Mouse (Mus musculus) gastrocnemius, postnatal 14 days (tissue): ENCODE data around the gene Ccdc13. TPM values are rescaled to one million over a fixed set of nuclear protein-coding genes. Genes with fewer than 3 reads are reported as not detected.
A peak's percentile ranks its signal among the peaks of the same experiment; 100 is the strongest.

Source experiments
- DNase-seq: peaks from one replicate; pipeline ENCODE4 v3.0.0; 2021; ENCODE audit warnings: mixed read lengths
- intact Hi-C: fragments of 180-260 bp; cut with DNase I; formaldehyde crosslinking; loops from one replicate; pipeline ENCODE4 v1.15.1; 2025; ENCODE audit warnings: low total_unique reads
- total RNA-seq, 2 experiments: library from RNA; stranded (reverse); gene quantifications; 2 replicates each; pipeline ENCODE4 v1.2.3; 2021

Ccdc13 gene
- total RNA-seq, 2 experiments from 2014 or later: 0.22 to 0.35 TPM

DNA sequence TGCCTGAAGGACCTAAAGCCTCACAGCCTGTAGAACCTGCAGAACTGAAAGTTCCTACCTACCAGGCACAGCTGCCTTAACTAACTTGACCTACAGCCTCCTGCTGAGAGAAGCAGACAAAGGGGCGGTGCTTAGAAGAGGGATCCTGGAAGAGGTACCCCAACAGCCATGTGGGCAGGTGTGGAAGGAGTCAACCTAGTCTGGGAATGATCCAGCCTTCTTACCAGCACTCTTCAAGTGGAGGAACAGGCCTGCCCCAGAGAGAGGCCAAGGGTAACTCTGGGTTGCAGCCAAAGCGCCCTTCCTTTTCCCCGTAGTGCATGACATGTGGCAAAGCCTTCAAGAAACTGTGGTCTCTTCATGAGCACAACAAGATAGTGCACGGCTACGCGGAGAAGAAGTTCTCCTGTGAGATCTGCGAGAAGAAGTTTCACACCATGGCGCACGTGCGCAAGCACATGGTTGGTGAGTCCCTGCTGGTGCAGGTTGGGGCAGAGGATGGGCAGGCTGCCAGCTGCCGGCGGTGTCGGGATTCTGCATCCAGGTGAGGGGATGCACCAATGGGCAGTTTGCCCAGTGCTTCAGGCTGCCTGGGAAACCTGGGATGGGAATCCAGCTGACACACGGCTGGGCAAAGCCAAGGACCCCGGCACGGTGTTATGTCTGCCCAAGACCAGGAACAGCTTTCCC lies 74.0 kb downstream of the Ccdc13 start:
- no peak for DNase-seq
- intact Hi-C loops: no loop called here

DNA sequence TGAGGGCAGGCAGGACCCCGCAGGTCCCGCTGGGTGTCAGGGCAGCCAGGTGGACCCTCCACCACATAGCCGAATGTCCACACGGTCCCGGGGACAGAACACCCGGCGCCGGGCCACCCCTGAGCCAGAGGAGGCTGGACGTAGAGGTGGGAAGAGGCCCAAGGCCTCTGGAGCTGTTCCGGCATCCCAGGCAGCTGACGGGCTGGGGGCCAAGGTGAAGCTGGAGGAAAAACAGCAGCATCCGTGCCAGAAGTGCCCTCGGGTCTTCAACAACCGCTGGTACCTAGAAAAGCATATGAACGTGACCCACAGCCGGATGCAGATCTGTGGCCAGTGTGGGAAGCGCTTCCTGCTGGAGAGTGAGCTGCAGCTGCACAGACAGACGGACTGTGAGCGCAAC lies 75.5 kb downstream of the Ccdc13 start:
- peak; percentile 71 for DNase-seq

DNA sequence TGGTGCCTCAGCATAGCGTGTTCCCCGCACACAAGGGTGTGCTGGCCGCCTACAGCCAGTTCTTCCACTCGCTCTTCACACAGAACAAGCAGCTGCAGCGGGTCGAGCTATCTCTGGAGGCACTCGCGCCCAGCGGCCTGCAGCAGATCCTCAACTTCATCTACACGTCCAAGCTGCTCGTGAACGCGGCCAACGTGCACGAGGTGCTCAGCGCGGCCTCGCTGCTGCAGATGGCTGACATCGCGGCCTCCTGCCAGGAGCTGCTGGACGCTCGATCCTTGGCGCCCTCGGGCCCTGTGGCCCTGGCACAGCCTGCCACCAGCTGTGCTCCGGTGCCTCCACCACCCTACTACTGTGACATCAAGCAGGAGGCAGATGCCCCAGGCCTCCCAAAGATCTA lies 76.5 kb downstream of the Ccdc13 start:
- DNase-seq: peak; percentile 69
- intact Hi-C loops: no loop called here

More for the DNA sequence above, 75.5 kb downstream of the Ccdc13 start:
- intact Hi-C loops: no loop called here

DNA sequence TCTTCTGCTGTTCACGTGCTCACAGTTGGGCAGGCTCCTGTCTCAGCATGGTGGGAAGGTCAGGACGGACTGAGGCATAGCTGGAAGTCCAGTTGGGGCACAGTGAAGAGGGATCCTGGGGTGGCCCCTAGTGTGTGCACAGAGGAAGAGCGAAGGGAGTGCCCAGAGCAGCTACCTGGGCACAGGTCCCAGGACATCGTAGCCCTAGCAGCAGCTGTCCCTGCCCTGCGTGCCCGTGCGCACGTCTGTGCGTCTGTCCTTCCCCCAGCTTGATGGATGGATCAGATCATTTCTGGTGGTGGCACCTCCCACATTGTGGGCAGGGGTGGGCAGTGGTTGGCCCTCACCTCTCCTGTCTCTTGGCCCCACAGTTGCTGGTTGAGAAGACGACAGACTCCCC lies 77.0 kb downstream of the Ccdc13 start:
- intact Hi-C loops: no loop called here
- no peak for DNase-seq

DNA sequence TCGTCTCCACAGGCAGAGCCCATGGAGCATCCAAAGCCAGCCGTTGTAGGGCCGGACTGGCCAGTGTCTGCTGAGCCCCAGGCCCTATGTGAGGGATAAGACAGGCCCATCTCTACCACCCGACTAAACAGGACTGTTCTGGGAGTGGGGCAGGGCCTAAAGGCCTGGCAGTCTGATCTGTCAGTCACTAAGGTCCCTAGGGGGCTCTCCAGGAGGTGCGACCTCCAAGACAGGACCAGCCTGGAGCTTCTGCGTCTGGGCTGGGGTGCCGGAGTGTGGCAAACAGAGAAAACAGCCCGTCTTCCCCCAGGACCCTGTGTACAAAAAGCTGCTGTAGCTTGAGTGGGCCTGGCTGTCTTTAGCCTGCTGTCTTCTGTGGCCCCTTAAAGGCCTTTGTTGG lies 77.5 kb downstream of the Ccdc13 start:
- no peak for DNase-seq
- intact Hi-C loops: no loop called here

DNA sequence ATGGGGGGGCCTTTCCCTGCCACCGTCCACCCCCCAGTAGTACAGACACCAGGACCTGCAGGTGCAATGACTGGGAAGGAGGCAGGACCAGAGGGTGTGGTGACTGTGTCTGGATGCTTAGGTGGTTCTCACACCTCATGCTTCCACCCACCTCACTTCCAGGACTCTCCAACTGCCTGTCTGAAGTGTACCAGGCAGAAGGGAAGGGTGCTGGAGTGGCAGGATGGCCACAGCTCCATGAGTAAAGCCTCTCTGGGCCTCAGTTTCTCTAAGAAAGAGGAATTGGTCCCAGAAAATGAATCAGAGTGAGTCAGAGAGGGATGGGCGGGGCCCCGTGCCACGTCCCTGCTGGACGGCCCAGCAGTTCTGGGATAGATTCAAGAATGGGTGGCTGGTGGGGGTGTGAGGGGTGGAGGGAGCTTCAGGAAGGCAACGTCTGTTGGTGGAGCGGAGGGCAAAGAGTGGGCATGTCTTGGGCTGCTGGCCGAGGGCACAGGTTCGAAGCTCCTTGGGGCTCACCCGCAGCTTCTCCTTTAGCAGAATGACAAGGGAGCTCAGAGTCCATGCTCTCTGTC lies 78.1 kb downstream of the Ccdc13 start:
- intact Hi-C loops: no loop called here
- no peak for DNase-seq

DNA sequence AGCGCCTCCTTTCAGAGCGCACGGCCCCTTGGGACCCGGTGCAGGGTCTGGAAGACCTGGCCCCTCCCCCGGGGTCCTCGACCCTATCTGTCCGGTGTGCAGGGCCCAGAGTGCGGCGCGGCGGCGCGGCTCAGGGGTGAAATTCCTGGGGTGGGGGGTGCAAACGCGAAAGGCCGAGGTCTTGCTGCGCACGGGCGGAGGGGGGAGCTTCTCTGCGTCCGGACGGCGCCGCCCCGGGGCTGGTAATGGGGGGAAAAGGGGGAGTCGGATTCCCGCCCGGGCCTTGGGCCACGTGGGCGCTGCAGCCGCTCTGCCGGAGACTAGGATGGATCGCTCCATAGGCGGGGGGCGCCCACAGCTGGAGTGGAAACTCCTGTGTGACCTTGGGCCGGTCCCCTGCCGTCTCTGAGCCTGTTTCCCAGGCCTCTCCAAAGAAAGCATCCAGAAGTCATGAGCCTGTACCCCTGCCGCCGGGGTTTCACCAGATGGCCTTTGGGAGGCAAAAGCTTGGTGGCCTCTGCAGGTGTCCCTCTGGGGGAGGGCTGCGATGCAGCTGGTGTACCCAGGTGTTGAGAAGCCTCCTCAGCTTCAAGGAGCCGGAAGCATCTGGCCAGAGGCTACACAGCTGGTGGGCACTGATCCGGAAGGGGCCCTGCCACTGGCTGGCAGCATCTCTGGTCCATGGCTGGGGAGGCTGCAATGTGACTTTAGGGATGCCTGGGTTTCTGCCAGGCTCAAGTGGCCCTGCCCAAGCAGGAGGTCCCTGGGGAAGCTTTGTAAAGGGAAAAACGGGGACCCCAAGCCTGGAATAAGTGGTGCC lies 78.8 kb downstream of the Ccdc13 start:
- intact Hi-C loops: no loop called here

DNA sequence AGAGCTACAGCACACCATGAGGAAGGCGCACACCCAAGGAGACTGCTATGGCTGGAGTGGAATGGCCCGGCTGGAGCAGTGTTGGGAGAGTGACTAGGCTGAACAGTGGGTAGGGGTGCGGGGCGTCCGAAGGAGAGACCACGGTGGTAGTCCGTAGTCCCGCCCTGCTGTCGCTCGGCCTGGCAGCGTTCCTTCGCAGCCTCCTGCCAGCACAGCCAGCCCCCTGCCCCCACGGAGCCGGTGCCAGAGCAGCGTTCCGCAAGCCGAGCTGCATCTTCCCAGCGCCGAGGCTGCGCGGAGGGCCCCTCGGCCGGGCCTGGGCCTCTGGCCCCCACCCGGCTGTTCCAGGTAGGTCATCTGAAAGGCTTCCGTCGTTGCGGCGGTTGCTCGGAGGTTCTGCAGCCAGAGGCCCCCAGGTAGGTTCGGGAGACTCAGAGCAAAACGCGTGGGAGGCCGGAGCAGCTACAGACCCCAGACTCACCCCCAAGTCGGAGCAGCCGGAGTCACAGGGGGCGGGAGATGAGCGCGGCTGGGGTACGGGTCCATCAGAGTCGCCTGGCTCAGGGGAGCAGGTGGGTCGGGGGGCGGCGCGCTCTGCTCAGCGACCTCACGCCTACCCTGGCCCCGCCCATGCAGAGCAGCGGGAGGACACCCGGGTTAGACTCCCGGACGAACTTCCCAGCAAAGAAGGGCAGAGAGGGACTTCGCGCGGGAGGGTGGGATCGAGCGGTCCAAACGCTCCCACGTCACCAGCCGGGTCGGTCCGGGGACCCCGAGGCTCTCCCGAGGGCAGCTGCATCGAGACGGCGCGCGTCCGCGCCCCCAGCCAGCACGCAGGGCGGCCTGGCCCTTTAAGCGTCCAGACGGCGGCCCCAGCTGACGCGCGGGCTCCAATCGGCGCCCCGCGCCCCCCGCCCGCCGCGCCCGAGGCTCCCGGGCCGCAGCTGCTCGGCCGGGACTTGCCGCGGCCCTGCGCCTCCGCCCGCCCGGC lies 79.9 kb downstream of the Ccdc13 start, which contains the start of gene Zfp651:
Gene Zfp651 (plus strand): TSS at position 240 of the 991 bp plus-strand sequence.
- DNase-seq: peak; percentile 76
- intact Hi-C loops: no loop called here

More for the DNA sequence above, 78.8 kb downstream of the Ccdc13 start:
- DNase-seq: peak; percentile 88

DNA sequence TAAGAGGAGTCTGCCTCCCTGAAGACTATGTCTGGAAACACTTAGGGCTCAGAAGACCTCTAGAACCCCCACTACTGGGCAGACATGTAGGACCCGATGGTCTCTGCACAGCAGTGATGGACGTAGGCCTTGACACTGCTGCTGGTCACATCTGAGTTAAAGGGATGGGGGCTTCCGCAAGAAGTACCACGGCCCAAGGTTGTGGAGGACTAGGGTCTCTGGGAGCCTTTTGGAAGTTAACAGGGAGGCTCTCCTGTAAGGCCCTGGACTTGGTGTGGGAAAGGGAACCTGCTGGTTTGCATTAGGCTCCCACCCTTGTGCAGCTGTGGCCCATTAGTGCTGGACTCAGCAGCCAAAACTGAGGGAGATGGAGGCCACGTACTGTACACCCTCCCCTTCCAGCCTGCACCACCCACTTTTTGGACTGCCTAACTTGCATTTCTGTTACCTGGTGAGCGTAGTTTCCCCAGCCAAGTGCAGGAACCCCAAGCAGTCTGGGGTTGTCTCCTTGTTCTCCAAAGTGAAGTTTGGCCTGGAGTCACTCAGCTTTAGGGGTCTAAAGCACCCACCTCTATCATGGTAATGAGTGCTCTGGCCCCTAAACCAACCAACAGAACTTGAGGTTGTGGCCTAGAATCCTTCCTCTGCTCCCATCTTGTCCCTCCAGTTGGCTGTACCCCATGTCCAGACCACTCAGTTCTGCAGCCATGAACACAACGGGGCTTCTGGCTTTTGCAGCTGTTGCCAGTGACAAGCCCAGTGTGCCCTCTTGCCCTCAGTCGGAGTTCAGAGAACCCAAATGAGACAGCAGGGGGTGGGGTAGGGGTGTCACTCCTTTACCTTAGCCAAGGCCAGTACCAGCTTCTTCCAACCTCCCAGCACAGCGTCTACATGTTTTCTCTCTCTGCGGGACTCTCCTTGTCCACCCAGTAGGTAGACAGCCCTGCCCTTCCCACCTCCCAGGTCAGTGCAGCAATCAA lies 81.1 kb downstream of the Ccdc13 start:
- intact Hi-C loops: no loop called here

DNA sequence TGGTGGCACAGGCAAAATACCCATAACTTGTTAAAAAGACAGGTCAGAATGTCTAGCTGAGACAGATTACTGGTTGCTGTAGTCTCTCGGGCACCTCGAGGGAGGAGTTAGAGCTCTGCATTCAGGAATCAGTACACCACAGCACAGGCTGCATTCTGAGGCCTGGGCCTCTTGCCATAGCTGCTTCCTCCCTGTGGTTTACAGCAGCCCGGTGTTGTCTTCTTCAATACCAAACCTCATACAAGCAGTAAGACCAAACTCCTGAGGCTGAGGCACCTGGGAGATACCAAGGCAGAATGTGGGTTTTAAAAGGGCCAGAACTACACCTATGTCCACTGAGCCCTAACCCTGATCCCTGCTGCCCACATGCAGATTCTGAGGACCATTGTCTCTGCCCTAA lies 81.8 kb downstream of the Ccdc13 start:
- intact Hi-C loops: no loop called here
- no peak for DNase-seq

More for the DNA sequence above, 81.1 kb downstream of the Ccdc13 start:
- peak; percentile 68 for DNase-seq

DNA sequence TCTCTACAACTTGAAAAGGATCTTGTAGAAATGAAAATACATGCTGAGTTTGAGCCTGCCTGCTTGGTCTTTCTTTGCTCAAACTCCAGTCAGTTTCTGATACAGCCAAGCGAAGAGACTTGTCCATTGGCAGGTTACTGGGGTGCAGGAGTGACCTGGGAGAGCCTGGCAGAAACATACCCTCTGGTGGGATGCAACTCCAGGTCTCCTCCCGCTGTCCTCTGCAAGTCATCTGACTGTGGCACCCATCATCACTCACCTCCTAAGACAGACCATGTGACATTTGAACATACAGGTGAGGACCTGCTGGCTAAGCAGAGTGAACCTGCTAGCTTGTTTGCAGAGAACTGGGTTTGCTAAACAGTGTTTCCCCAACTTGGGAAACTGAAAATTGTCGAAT lies 82.5 kb downstream of the Ccdc13 start:
- DNase-seq: no peak
- intact Hi-C loops: no loop called here

DNA sequence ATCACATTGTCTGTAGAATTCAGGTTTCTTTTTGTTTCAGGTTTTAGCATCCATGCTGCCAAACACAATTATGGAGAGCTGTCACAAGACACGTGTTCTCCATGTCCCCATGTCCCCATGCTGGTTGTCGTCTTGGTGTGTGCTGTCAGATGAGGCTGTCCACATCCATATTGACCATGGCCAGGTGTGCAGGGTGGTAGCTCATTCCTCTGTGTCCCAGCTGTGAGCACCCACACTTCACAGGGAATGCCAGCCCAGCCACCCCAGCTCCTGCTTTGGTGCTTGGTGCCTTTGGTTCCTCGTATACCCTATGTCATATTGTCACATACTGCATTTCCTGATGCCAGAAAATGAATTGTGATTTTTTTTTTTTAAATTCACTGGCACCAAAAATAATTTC lies 84.6 kb downstream of the Ccdc13 start:
- no peak for DNase-seq
- intact Hi-C loops: no loop called here

DNA sequence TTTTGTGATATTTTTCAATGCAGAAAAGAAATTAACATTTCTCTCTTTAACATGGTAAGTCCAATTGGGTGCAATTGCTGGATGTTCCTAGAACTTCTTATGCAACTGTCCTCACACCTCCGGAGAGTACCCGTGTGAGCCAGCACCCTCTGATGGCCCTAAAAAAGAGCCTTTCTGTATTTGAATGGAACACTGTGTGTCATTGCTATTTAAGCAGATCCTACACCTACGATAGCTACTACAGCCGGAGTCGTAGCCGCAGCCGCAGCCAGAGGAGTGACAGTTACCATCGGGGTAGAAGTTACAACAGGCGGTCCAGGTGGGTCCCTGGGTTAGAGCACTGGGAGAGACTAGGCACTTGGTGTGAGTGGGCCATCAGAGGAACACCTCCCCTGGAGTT lies 86.5 kb downstream of the Ccdc13 start:
- intact Hi-C loops: no loop called here
- no peak for DNase-seq

Other genes with a start within 250 kb of the Ccdc13 start
- gene Lyzl4, start 197.4 kb downstream of the Ccdc13 start, total RNA-seq: under 1 TPM in 1 of 2 experiments, not detected in 1; 0.45 TPM
- gene Vipr1, start 196.7 kb downstream of the Ccdc13 start, total RNA-seq: 1 to 10 TPM; 1.1 to 1.2 TPM
- 1 to 10 TPM; 3.1 to 6.1 TPM for gene Sec22c, start 134.0 kb downstream of the Ccdc13 start, total RNA-seq
- gene Ss18l2, start 129.1 kb downstream of the Ccdc13 start, total RNA-seq: 10 to 100 TPM; 89.3 to 93.6 TPM
- gene Nktr, start 120.3 kb downstream of the Ccdc13 start, total RNA-seq: 10 to 100 TPM; 24.2 to 29.9 TPM
- 10 to 100 TPM; 51.5 to 56.1 TPM for gene Zfp651, start 80.1 kb downstream of the Ccdc13 start, total RNA-seq
- 100 to 1,000 TPM; 116 to 158 TPM for gene Klhl40, start 61.9 kb downstream of the Ccdc13 start, total RNA-seq
- 100 to 1,000 TPM; 276 to 284 TPM for gene Hhatl, start 47.0 kb downstream of the Ccdc13 start, total RNA-seq
- gene Higd1a, start 18.9 kb upstream of the Ccdc13 start, total RNA-seq: 100 to 1,000 TPM in 1 of 2 experiments, 10 to 100 TPM in 1; 97.2 to 109 TPM
- gene Ackr2, start 58.9 kb upstream of the Ccdc13 start, total RNA-seq: 1 to 10 TPM; 2.2 to 2.8 TPM
- not detected for gene Cyp8b1, start 76.8 kb upstream of the Ccdc13 start, total RNA-seq
- 1 to 10 TPM; 3.1 to 4.3 TPM for gene Fam198a, start 111.5 kb upstream of the Ccdc13 start, total RNA-seq
- gene Pomgnt2, start 157.6 kb upstream of the Ccdc13 start, total RNA-seq: 1 to 10 TPM; 7.1 to 9.0 TPM